Mouse (Mus musculus) lung, postnatal 14 days (tissue): Measurements from ENCODE around the gene Tm6sf1.

ENCODE experiments used
- DNase-seq: peaks from one replicate; pipeline ENCODE4 v3.0.0; 2021

Tm6sf1 gene

GRCm38 (mm10) chr7:81851706-81852105, 7.1 kb upstream of the Tm6sf1 start:
- DNase-seq = no peak

- DNase-seq = no peak
These were observed 4.1 kb upstream of the Tm6sf1 start for GRCm38 (mm10) chr7:81854568-81855307.

- DNase-seq = no peak
These were observed 3.1 kb upstream of the Tm6sf1 start, which contains the start of gene Gm10160 for GRCm38 (mm10) chr7:81855694-81856093. TSS of gene Gm10160 (minus strand) at chr7:81855794.

- DNase-seq = no peak
These were observed 2.6 kb upstream of the Tm6sf1 start for GRCm38 (mm10) chr7:81856221-81856620.

- DNase-seq = no peak
These were observed 565 bp upstream of the Tm6sf1 start for GRCm38 (mm10) chr7:81858236-81858635.

- peak; percentile 45 for DNase-seq
These were observed 1.3 kb downstream of the Tm6sf1 start for GRCm38 (mm10) chr7:81860071-81860470.

- DNase-seq = no peak
These were observed 2.2 kb downstream of the Tm6sf1 start for GRCm38 (mm10) chr7:81860996-81861395.

GRCm38 (mm10) chr7:81861461-81861860, 2.7 kb downstream of the Tm6sf1 start:
- no peak for DNase-seq

- DNase-seq = no peak
These were observed 3.1 kb downstream of the Tm6sf1 start for GRCm38 (mm10) chr7:81861921-81862320.

- DNase-seq = peak; percentile 57
These were observed 4.1 kb downstream of the Tm6sf1 start for GRCm38 (mm10) chr7:81862587-81863583.

GRCm38 (mm10) chr7:81864552-81864951, 5.8 kb downstream of the Tm6sf1 start:
- DNase-seq = no peak

GRCm38 (mm10) chr7:81865937-81866336, 7.1 kb downstream of the Tm6sf1 start:
- no peak for DNase-seq

- DNase-seq = no peak
These were observed 8.6 kb downstream of the Tm6sf1 start for GRCm38 (mm10) chr7:81867231-81867930.

- DNase-seq = peak; percentile 84
These were observed 9.4 kb downstream of the Tm6sf1 start for GRCm38 (mm10) chr7:81868158-81868557.

GRCm38 (mm10) chr7:81872493-81873013, 13.8 kb downstream of the Tm6sf1 start:
- DNase-seq = no peak

- DNase-seq = no peak
These were observed 15.0 kb downstream of the Tm6sf1 start for GRCm38 (mm10) chr7:81873807-81874206.

- DNase-seq = peak; percentile 55
These were observed 15.8 kb downstream of the Tm6sf1 start for GRCm38 (mm10) chr7:81874636-81875035.

GRCm38 (mm10) chr7:81875372-81875771, 16.6 kb downstream of the Tm6sf1 start:
- no peak for DNase-seq

GRCm38 (mm10) chr7:81880286-81880685, 21.5 kb downstream of the Tm6sf1 start:
- DNase-seq = no peak

GRCm38 (mm10) chr7:81880797-81881196, 22.0 kb downstream of the Tm6sf1 start:
- no peak for DNase-seq

- no peak for DNase-seq
These were observed 22.8 kb downstream of the Tm6sf1 start for GRCm38 (mm10) chr7:81881600-81881999.

- DNase-seq = no peak
These were observed 26.3 kb downstream of the Tm6sf1 start for GRCm38 (mm10) chr7:81885128-81885527.

GRCm38 (mm10) chr7:81899361-81899760, 40.6 kb downstream of the Tm6sf1 start:
- no peak for DNase-seq
